Mouse (Mus musculus): ENCODE data around the gene Zfp53.
A peak's percentile ranks its signal among the peaks of the same experiment; 100 is the strongest.
"Not testable (repeated sequence)": the region's sequence is repeated elsewhere in the genome, so short reads cannot be mapped to it uniquely, and the experiment has no call there.

Zfp53 gene

GRCm38 (mm10) chr17:21488760-21489499 lies at the start of gene Zfp53:
Gene Zfp53 (plus strand): TSS chr17:21488998.
- DNase-seq (ENCODE audit: low read depth, low spot score): peak; percentile 89

- DNase-seq (ENCODE audit: low read depth, low spot score): peak; percentile 88
Measured at GRCm38 (mm10) chr17:21449669-21450068, 39.1 kb upstream of the Zfp53 start.

GRCm38 (mm10) chr17:21450138-21450704 lies 38.6 kb upstream of the Zfp53 start, which contains the start of gene Zfp51:
Gene Zfp51 (plus strand): TSS chr17:21450374.
- DNase-seq (ENCODE audit: low read depth, low spot score): peak; percentile 97

GRCm38 (mm10) chr17:21463550-21463949 lies 25.2 kb upstream of the Zfp53 start:
- DNase-seq (ENCODE audit: low read depth, low spot score): peak; percentile 84

- peak; percentile 50 for DNase-seq (ENCODE audit: low read depth, low spot score)
Measured at GRCm38 (mm10) chr17:21472032-21472652, 16.7 kb upstream of the Zfp53 start.

- DNase-seq (ENCODE audit: low read depth, low spot score): no peak
Measured at GRCm38 (mm10) chr17:21472653-21473307, 16.0 kb upstream of the Zfp53 start.

GRCm38 (mm10) chr17:21473362-21474190 lies 15.2 kb upstream of the Zfp53 start:
- DNase-seq (ENCODE audit: low read depth, low spot score): peak; percentile 63

GRCm38 (mm10) chr17:21474729-21475128 lies 14.1 kb upstream of the Zfp53 start:
- DNase-seq (ENCODE audit: low read depth, low spot score): peak; percentile 70

- DNase-seq (ENCODE audit: low read depth, low spot score): not testable (repeated sequence)
Measured at GRCm38 (mm10) chr17:21475290-21475689, 13.5 kb upstream of the Zfp53 start.

- not testable (repeated sequence) for DNase-seq (ENCODE audit: low read depth, low spot score)
Measured at GRCm38 (mm10) chr17:21476351-21476750, 12.4 kb upstream of the Zfp53 start.

- peak; percentile 25 for DNase-seq (ENCODE audit: low read depth, low spot score)
Measured at GRCm38 (mm10) chr17:21478103-21478777, 10.6 kb upstream of the Zfp53 start.

- DNase-seq (ENCODE audit: low read depth, low spot score): peak; percentile 31
Measured at GRCm38 (mm10) chr17:21489500-21490001, 753 bp downstream of the Zfp53 start.

- no peak for DNase-seq (ENCODE audit: low read depth, low spot score)
Measured at GRCm38 (mm10) chr17:21501365-21501764, 12.6 kb downstream of the Zfp53 start.

- DNase-seq (ENCODE audit: low read depth, low spot score): no peak
Measured at GRCm38 (mm10) chr17:21504524-21504923, 15.7 kb downstream of the Zfp53 start.

GRCm38 (mm10) chr17:21506258-21506657 lies 17.5 kb downstream of the Zfp53 start:
- DNase-seq (ENCODE audit: low read depth, low spot score): no peak

- DNase-seq (ENCODE audit: low read depth, low spot score): no peak
Measured at GRCm38 (mm10) chr17:21509756-21510155, 21.0 kb downstream of the Zfp53 start.

GRCm38 (mm10) chr17:21515403-21516105 lies 26.8 kb downstream of the Zfp53 start:
- peak; percentile 85 for DNase-seq (ENCODE audit: low read depth, low spot score)

- DNase-seq (ENCODE audit: low read depth, low spot score): peak; percentile 62
Measured at GRCm38 (mm10) chr17:21516201-21517129, 27.7 kb downstream of the Zfp53 start.
